Mouse (Mus musculus) lung, adult 2 months (tissue): ENCODE measurements around the gene Elf3.

Source experiments
- CTCF ChIP-seq: fragments of 200-500 bp; IDR thresholded peaks from 2 replicates; pipeline ENCODE4 v1.5.1; 2011; ENCODE audit warnings: mild to moderate bottlenecking, low read length, control low read depth; ENCODE audit not compliant: insufficient read depth
- POLR2A ChIP-seq: fragments of 200-500 bp; IDR thresholded peaks from 2 replicates; pipeline ENCODE4 v1.6.1; 2011; ENCODE audit warnings: low read depth, mild to moderate bottlenecking, control low read depth, low read length, borderline replicate concordance; ENCODE audit errors: extremely low read depth

DNA sequence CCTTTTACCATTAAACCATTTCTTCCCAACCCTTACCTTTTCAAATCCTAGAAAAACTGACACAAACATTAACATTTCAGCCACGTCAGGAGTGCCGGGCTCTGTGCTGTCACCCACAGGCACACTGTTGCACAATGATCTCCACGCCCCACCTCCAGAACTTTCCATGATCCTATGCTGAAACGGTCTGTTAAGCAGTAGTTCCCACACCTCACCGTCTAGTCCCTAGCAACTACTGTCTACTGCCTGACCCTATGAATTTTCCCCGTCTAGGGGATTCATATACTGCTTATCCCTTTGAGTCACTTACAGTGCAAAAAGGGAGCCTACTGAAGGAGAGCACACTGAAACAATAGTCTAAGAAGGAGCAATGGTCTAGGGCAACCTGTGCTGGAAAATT lies 24.4 kb downstream of the Elf3 start:
- TF ChIP-seq POLR2A (no peak), CTCF (no peak)
